Mouse (Mus musculus): Measurements from ENCODE around the gene Golph3l. TPM values are rescaled to one million over a fixed set of nuclear protein-coding genes. Genes with fewer than 3 reads are reported as not detected.
A peak's percentile ranks its signal among the peaks of the same experiment; 100 is the strongest.

Golph3l gene
- polyA plus RNA-seq, 1 experiment from 2014 or later = 27.0 TPM

DNA sequence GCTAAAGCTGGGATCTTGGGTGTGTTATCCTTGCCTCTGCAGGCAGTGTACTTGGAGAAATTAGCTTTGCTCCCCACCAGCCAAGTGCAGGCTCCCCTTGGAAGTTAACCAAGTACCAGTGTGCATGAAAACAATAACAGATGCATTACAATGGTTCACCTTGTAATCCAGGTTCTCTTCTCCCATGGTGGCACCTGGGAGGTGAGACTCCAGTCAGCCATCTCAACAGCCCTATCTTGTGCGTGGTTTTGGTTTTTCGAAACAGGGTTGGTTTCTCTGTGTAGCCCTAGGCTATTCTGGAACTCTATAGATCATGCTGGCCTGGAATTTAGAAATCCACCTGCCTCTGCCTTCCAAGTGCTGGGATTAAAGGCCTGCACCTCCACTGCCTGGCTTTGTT is 74.8 kb downstream of the Golph3l start:
- WGBS = 87% methylated on average over 2 of the region's 2 CpGs
- H3K9me3 ChIP-seq (replicated peaks; ENCODE audit: control insufficient read depth, low read length, poor library complexity, severe bottlenecking) = no peaks in the 10 kb centered on the region
- H3K4me3 ChIP-seq (ENCODE audit: low read depth, low read length) = no peak overlapping the region
- no peak overlapping the region for H3K27ac ChIP-seq (ENCODE audit: low read length)
- no peak overlapping the region for H3K4me2 ChIP-seq (ENCODE audit: low read length)
- no peaks in the 10 kb centered on the region for H3K27me3 ChIP-seq (ENCODE audit: control insufficient read depth, insufficient read depth, low read depth, low read length)
- H3K9ac ChIP-seq (ENCODE audit: low read depth, low read length) = no peak overlapping the region
- peaks cover 45% of the 10 kb centered on the region for H3K4me1 ChIP-seq (ENCODE audit: control insufficient read depth, insufficient read depth, low read length)
- ATAC-seq = no peak
- peaks cover 7% of the 10 kb centered on the region for H3K36me3 ChIP-seq (ENCODE audit: control insufficient read depth, insufficient read depth, low read length)

DNA sequence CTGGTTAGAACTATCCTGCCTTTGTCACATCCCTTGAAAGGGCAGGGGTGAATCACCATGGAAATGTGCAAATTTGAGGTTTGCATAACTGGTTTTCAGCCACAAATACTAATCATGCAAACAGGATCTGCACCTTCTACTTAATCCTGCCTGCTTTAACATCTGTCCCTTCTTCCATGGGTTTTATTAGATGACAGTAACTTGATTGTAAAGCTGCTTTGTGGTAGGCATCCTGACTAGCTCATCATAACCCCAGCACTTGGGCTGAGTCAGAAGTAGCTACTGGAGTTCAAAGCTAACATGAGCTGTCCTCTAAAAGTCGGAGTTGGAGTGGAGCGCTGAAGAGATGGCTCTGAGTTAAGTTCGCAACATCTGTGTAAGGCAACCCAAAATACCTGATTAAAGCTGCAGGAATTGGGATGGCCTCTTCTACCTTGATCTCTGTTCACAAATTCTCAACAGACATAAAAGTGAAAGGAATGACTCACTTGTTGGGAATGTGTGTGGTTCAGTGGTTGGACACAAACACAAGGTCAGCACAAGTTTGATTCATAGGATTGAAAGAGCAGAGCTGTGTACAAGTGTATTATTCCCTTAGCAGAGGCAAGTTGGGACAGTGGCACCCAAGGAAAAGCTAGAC is 75.4 kb downstream of the Golph3l start:
- Histone ChIP-seq H3K4me1 (ENCODE audit: control insufficient read depth, insufficient read depth, low read length) (peaks cover 45% of the 10 kb centered on the region), H3K4me2 (ENCODE audit: low read length) (no peak overlapping the region), H3K27ac (ENCODE audit: low read length) (no peak overlapping the region), H3K36me3 (ENCODE audit: control insufficient read depth, insufficient read depth, low read length) (peaks cover 7% of the 10 kb centered on the region), H3K27me3 (ENCODE audit: control insufficient read depth, insufficient read depth, low read depth, low read length) (no peaks in the 10 kb centered on the region), H3K9ac (ENCODE audit: low read depth, low read length) (no peak overlapping the region), H3K4me3 (ENCODE audit: low read depth, low read length) (no peak overlapping the region), H3K9me3 (replicated peaks; ENCODE audit: control insufficient read depth, low read length, poor library complexity, severe bottlenecking) (no peaks in the 10 kb centered on the region)
- 95% methylated on average over 3 of the region's 3 CpGs for WGBS
- ATAC-seq = no peak

DNA sequence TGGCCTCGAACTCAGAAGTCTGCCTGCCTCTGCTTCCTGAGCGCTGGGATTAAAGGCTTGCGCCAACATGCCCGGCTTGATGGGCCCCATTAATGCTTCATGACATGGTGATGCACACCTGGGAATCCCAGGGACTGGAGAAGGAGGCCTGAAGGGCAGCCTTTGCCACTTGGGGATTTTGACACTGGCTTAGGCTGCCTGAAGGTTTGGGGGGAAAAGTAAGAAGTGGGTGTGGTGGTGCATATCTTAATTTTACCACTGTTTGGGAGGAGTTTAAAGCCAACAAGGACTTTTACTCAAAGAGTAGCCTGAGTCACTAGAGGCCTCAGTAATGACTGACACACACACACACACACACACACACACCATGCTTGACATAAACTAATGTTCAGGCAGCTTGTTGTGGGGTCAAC is 76.2 kb downstream of the Golph3l start:
- 89% methylated on average over 4 of the region's 4 CpGs for WGBS
- Histone ChIP-seq H3K36me3 (ENCODE audit: control insufficient read depth, insufficient read depth, low read length) (peaks cover 7% of the 10 kb centered on the region), H3K4me3 (ENCODE audit: low read depth, low read length) (no peak overlapping the region), H3K9ac (ENCODE audit: low read depth, low read length) (no peak overlapping the region), H3K4me1 (ENCODE audit: control insufficient read depth, insufficient read depth, low read length) (peaks cover 45% of the 10 kb centered on the region), H3K27ac (ENCODE audit: low read length) (no peak overlapping the region), H3K27me3 (ENCODE audit: control insufficient read depth, insufficient read depth, low read depth, low read length) (no peaks in the 10 kb centered on the region), H3K9me3 (replicated peaks; ENCODE audit: control insufficient read depth, low read length, poor library complexity, severe bottlenecking) (no peaks in the 10 kb centered on the region), H3K4me2 (ENCODE audit: low read length) (no peak overlapping the region)
- ATAC-seq = no peak

DNA sequence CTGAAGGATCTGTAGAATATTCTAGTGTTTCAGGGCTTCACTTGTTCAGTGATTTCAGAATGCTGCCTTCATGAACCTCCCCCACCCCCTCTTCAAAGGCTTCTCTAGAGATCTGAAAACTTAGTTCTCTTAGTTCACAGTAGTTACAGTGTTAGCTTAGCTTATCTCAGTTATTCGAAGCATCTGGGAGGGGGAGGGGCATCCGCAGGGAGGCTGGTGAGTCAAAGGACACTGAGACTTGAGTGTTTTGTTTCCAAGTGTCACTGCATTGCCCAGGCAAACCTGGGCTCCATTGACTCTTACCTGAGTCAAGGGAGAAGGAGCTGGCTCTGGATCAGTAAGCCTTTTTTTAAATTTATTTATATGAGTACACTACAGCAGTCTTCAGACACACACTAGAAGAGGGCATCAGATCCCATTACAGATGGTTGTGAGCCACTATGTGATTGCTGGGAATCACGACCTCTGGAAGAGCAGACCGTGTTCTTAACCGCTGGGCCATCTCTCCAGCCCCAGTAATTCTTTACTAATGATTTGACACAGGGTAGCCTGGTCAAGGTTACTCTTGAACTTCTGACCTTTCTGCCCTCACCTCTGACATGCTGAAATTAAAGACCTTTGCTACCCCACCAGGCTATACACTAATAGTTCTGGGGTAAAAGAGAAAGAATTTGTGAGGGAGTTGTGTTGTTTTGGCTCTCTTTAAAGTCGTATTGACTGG is 77.5 kb downstream of the Golph3l start:
- H3K4me1 ChIP-seq (ENCODE audit: control insufficient read depth, insufficient read depth, low read length) = peaks cover 33% of the 10 kb centered on the region
- no peak overlapping the region for H3K4me3 ChIP-seq (ENCODE audit: low read depth, low read length)
- 75% methylated on average over 6 of the region's 6 CpGs for WGBS
- no peak overlapping the region for H3K27ac ChIP-seq (ENCODE audit: low read length)
- no peaks in the 10 kb centered on the region for H3K9me3 ChIP-seq (replicated peaks; ENCODE audit: control insufficient read depth, low read length, poor library complexity, severe bottlenecking)
- H3K36me3 ChIP-seq (ENCODE audit: control insufficient read depth, insufficient read depth, low read length) = peaks cover 7% of the 10 kb centered on the region
- H3K4me2 ChIP-seq (ENCODE audit: low read length) = no peak overlapping the region
- H3K9ac ChIP-seq (ENCODE audit: low read depth, low read length) = no peak overlapping the region
- no peaks in the 10 kb centered on the region for H3K27me3 ChIP-seq (ENCODE audit: control insufficient read depth, insufficient read depth, low read depth, low read length)
- no peak for ATAC-seq

DNA sequence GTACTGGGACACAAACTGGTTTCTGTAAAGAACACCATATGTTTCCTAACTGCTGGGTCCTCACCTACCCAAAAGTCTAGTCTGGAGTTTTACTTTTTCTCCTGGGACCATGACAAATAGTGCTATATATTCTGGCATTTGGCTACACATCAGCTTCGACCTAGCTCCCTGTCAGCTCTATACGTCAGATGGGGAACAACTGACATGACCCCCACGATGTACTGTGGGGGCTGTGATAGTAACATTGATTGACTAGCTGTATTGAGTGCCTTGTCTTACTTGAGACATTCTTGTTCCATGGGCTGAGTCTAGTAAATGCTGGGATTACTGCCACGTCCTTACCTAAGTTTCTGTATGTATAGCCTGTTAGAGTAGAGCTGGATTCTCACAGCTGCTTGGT is 78.8 kb downstream of the Golph3l start:
- H3K4me2 ChIP-seq (ENCODE audit: low read length) = no peak overlapping the region
- peaks cover 22% of the 10 kb centered on the region for H3K4me1 ChIP-seq (ENCODE audit: control insufficient read depth, insufficient read depth, low read length)
- H3K4me3 ChIP-seq (ENCODE audit: low read depth, low read length) = no peak overlapping the region
- WGBS = 69% methylated on average over 4 of the region's 4 CpGs
- H3K27ac ChIP-seq (ENCODE audit: low read length) = peak overlapping the region; percentile 9
- H3K27me3 ChIP-seq (ENCODE audit: control insufficient read depth, insufficient read depth, low read depth, low read length) = no peaks in the 10 kb centered on the region
- peaks cover 7% of the 10 kb centered on the region for H3K36me3 ChIP-seq (ENCODE audit: control insufficient read depth, insufficient read depth, low read length)
- H3K9me3 ChIP-seq (replicated peaks; ENCODE audit: control insufficient read depth, low read length, poor library complexity, severe bottlenecking) = no peaks in the 10 kb centered on the region
- ATAC-seq = no peak
- no peak overlapping the region for H3K9ac ChIP-seq (ENCODE audit: low read depth, low read length)

DNA sequence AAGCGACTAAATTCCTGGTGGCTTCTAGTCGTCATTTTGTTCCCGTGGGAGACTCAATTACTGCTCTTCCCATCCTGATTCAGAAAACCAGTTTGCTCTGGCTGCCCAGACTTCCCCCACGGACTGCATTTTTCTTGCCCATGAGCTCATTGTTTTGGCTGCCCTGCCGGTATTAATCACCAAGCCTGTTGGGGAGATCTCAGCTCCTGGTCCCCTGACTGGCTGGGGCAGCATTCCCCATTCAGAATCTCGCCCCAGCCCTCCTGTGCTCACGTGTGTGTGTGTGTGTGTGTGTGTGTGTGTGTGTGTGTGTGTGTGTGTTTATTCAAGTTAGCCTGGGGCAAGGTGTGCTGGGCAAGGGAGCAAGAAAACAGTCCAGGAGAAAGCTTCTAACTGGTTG is 79.3 kb downstream of the Golph3l start:
- ATAC-seq = no peak

More for the DNA sequence above, 79.3 kb downstream of the Golph3l start:
- WGBS = 60% methylated on average over 7 of the region's 7 CpGs
- Histone ChIP-seq H3K4me1 (ENCODE audit: control insufficient read depth, insufficient read depth, low read length) (peaks cover 18% of the 10 kb centered on the region), H3K9ac (ENCODE audit: low read depth, low read length) (no peak overlapping the region), H3K27me3 (ENCODE audit: control insufficient read depth, insufficient read depth, low read depth, low read length) (no peaks in the 10 kb centered on the region), H3K36me3 (ENCODE audit: control insufficient read depth, insufficient read depth, low read length) (peaks cover 7% of the 10 kb centered on the region), H3K9me3 (replicated peaks; ENCODE audit: control insufficient read depth, low read length, poor library complexity, severe bottlenecking) (no peaks in the 10 kb centered on the region), H3K4me3 (ENCODE audit: low read depth, low read length) (no peak overlapping the region), H3K27ac (ENCODE audit: low read length) (peak overlapping the region; percentile 39), H3K4me2 (ENCODE audit: low read length) (no peak overlapping the region)

Other genes starting within 250 kb of the Golph3l start
- 42.3 and 43.3 TPM in 2 replicates for gene Setdb1, start 231.7 kb upstream of the Golph3l start, polyA plus RNA-seq (2015; fragmentation: Nextera tagmentation; extraction: Ambion mirVana)
- not detected in 2 replicates for gene 4930558C23Rik, start 186.1 kb upstream of the Golph3l start, polyA plus RNA-seq (2015; fragmentation: Nextera tagmentation; extraction: Ambion mirVana)
- gene Arnt, start 154.5 kb upstream of the Golph3l start, polyA plus RNA-seq (2015; fragmentation: Nextera tagmentation; extraction: Ambion mirVana) = 18.4 and 18.8 TPM in 2 replicates
- gene Ctsk, start 89.7 kb upstream of the Golph3l start, polyA plus RNA-seq (2015; fragmentation: Nextera tagmentation; extraction: Ambion mirVana) = 5.7 and 10.8 TPM in 2 replicates
- 10.4 and 11.6 TPM in 2 replicates for gene Ctss, start 62.1 kb upstream of the Golph3l start, polyA plus RNA-seq (2015; fragmentation: Nextera tagmentation; extraction: Ambion mirVana)
- not detected in 2 replicates for gene Hormad1, start 29.3 kb upstream of the Golph3l start, polyA plus RNA-seq (2015; fragmentation: Nextera tagmentation; extraction: Ambion mirVana)
- 128 and 131 TPM in 2 replicates for gene Ensa, start 36.1 kb downstream of the Golph3l start, polyA plus RNA-seq (2015; fragmentation: Nextera tagmentation; extraction: Ambion mirVana)
- gene Mcl1, start 69.9 kb downstream of the Golph3l start, polyA plus RNA-seq (2015; fragmentation: Nextera tagmentation; extraction: Ambion mirVana) = 37.9 and 43.1 TPM in 2 replicates
- 0.80 and 1.0 TPM in 2 replicates for gene Adamtsl4, start 99.0 kb downstream of the Golph3l start, polyA plus RNA-seq (2015; fragmentation: Nextera tagmentation; extraction: Ambion mirVana)
- gene Ecm1, start 150.6 kb downstream of the Golph3l start, polyA plus RNA-seq (2015; fragmentation: Nextera tagmentation; extraction: Ambion mirVana) = 10.0 and 11.5 TPM in 2 replicates
- gene Tars2, start 171.3 kb downstream of the Golph3l start, polyA plus RNA-seq (2015; fragmentation: Nextera tagmentation; extraction: Ambion mirVana) = 46.2 and 54.1 TPM in 2 replicates
- 21.0 and 24.6 TPM in 2 replicates for gene Rprd2, start 229.9 kb downstream of the Golph3l start, polyA plus RNA-seq (2015; fragmentation: Nextera tagmentation; extraction: Ambion mirVana)